Mouse (Mus musculus): ENCODE data around the gene Etv6.

DNA sequence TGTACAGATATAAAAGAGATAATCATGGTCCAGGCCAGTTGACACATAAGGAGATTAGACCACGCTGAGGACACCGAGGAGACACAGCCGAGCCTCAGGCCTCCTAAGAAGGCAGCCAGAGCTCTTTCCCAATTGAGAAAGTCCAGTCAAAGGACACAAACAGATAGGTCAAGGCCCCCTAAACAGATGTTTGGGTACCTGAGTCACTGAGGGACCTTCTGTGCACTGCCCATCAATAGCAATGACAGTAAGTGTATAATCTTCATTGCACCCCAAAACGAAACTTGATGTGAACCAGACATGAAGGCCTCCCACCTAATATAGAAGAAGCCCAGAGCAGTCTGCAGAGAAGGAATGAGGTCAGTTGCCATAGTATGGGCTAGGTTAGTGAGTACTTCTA, 226.9 kb downstream of the Etv6 start:
- no peak for TF ChIP-seq CTCF (IDR thresholded peaks at IDR 0.05; ENCODE audit: insufficient read depth, low read length)
- TF ChIP-seq POLR2A (IDR thresholded peaks at IDR 0.05; ENCODE audit: borderline replicate concordance, extremely low read depth, low read depth, low read length): no peak
